13 mouse cellular contexts compared by ENCODE assay signal in genomic region chr5:130476741-130477140, GRCm38 (mm10).
A peak's percentile ranks its signal among the peaks of the same experiment; 100 is the strongest.
DNase-seq lines count a peak whose midpoint lies in the region; TF ChIP-seq lines count a peak whose summit lies in the region.
"Had no signal": no experiment of that assay in that cellular context is flagged by ENCODE, and none has a peak within 500 bp of the region (broad histone marks: within the 10 kb centered on the region; RNA-seq: fewer than 3 reads in every experiment).

No protein-coding gene starts in this region.

- no peak overlapping the region for H3K27ac ChIP-seq in left cerebral cortex, adult 2 months
- H3K27ac ChIP-seq: limb, embryonic 15.5 days; neural tube, embryonic 12.5 days had no signal

- intact Hi-C loops in left cerebral cortex, adult 2 months (cut with DNase I), result no loop called here

- DNase-seq in heart, postnatal 4 days, result peak; percentile 7
- DNase-seq in heart, adult 8-10 months (ENCODE audit: low spot score), result no peak
- DNase-seq in left cerebral cortex, adult 2 months (ENCODE audit: extremely low spot score in 1 of 2, low spot score in 2 of 2), result no peak
- no peak for DNase-seq in left cerebral cortex, adult 11 months (ENCODE audit: low spot score)
- DNase-seq in ES-CJ7 (ENCODE audit: low read depth, low spot score), result peak; percentile 16
- peak; percentile 45 for DNase-seq in adrenal gland, postnatal 14 days
- DNase-seq in urinary bladder, adult 2 months (ENCODE audit: low spot score), result no peak
- DNase-seq: cerebellum, adult 18-20 months; heart, postnatal 36 days; midbrain, embryonic 14.5 days; thymus, postnatal 36 days had no signal

- peak; percentile 41 for TF ChIP-seq CTCF in left cerebral cortex, adult 2 months (IDR thresholded peaks at IDR 0.05)

- H3K4me3 ChIP-seq in left cerebral cortex, adult 2 months, result no peak overlapping the region
- H3K4me3 ChIP-seq: limb, embryonic 15.5 days; neural tube, embryonic 12.5 days had no signal

Comparison
In these comparisons a context has a peak if more than half of its experiments do, and no peak if none do; other contexts are left out.
1. DNase-seq: peak in heart, postnatal 4 days (single experiment), ES-CJ7 (single experiment) and adrenal gland, postnatal 14 days (single experiment); none in heart, adult 8-10 months (single experiment), left cerebral cortex, adult 2 months (0 of 2), left cerebral cortex, adult 11 months (single experiment) and urinary bladder, adult 2 months (single experiment).